Mouse (Mus musculus) NIH3T3 (cell line): ENCODE results near the gene Atad3a.
"Not testable (repeated sequence)": the region's sequence is repeated elsewhere in the genome, so short reads cannot be mapped to it uniquely, and the experiment has no call there.

Source experiments
- DNase-seq: peaks from one replicate; pipeline ENCODE4 v3.0.0-alpha.2; 2012; ENCODE audit warnings: low read depth

Gene Atad3a

DNA sequence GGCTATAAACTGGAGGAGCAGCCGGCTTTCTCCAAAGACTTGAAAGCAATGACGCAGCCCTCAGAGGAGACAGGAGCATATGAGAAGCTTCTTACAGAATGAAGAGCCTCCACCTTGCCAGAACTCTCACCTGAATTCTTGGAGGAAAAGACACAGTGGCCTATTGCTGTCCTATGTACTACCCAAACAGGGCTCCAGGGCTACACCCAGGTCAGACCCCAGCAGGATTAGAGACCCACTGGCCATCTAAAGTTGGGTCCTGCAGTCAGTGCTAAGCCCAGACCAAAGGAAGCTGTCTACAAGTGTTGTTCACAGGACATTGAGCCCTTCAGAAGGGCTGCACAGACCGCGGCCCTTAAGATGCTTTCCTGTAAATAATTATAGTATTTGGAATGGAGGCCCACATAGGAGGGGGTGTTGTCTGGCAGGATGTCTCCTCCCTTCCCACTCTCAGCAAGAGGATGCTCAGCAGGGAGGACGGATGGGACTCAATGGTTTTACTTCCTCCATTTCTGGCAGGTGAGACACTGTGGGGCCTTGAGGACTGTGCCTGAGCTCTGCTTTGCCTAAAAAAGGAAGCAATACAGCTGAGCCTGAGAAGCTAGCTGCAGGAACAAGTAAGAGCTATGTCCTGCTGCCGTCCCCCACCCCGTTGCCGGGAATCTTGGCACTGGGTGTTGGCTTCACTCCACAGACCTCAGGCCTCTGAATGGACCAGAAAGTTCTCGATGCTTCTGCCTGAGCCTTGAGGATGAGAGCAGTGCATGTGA, 14.3 kb upstream of the Atad3a start:
- peak; percentile 70 for DNase-seq

DNA sequence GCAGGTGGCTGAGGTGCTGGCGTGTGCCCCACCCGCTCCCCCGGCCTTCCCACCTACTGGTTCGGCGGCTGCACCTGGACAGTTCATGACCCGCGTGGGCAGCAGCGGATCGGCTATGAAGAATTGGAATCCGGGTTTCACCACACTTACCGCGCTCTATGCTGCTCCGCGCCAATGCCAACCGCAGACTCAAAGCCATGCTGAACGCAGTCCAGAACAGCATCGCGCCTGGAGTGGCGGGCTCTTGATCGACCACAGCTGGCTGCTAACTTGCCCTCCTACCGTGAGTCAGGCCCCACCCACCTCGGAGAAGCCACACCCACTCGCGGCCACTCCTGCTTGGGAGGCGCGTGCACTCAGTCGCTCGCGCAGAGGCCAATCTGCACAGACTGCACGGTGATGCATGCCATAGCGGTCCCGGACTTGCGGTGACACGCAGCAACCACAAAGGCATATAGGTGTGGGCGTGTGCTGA, 13.4 kb upstream of the Atad3a start, which contains the start of gene Vwa1:
Gene Vwa1 (minus strand): TSS at position 419 of the 475 bp plus-strand sequence.
- no peak for DNase-seq

DNA sequence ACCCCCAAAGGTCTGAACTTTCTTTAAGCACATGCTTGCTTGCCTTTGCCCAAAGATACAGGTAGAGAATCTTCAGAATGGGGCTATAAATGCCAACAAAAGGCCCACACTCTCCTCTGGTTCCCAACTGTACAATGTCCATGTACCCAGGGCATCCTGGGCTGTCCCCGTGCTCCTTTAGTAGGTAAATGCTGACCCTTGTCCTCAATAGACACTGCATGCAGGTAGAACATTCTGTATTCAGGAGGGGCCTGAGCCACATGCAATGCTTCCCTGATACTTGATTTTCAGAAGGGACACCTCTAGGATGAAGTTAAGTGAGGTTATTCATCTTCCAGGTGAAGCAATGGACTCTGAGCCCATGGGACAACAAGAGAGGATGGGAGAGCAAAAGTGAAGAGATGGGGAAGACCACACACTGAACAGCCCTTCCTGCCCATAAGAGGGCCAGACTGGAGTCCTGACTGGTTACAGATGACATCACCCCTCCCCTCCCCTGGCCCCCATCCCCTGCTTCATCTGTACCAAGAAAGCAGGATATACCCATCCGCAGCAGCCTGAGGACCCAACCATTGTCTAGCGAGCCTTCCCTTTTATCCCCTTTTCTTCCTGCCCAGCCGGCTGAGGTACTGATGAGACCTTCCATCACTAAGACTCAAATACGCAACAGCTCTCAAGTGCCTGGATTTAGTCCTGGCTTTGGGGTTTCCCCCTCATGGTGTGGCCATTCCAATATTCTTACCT, 12.6 kb upstream of the Atad3a start:
- no peak for DNase-seq

DNA sequence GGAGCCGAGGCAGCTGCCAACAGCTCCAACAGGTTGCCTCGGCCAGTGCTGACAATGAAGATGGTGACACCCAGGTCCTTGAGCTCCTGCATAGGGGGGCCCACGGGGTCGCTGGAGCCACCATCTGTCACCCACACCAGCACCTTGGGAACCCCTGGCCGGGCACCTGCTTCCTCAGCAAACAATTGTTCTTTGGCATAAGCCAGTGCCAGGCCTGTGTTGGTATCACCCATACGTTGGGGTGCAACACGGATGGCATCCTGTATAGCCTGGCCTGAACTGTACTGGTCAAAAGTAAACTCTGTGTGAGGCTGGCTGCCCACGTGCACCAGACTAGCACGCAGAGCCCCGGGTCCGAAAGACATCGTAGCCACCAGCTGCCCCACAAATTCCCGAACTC, 11.9 kb upstream of the Atad3a start:
- no peak for DNase-seq

DNA sequence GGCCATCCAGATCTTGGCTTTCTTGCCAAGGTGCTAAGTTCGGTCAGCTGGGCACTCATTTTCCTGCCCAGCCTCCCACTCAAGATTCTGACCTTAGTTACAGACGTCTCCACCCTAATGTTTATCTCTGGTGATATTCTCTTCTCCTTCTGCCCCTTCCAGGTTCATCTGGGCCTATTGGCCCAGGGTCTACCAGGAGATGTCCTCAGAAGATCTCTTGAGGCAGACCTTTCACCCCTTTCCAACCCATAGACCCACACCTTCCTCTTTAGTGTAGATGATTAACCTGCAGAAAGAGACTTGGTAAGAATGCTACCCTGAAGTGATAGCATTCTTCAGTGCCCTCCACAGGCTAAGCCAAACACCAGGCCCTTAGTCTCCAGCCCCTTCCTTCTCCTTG, 10.8 kb upstream of the Atad3a start:
- DNase-seq: no peak

DNA sequence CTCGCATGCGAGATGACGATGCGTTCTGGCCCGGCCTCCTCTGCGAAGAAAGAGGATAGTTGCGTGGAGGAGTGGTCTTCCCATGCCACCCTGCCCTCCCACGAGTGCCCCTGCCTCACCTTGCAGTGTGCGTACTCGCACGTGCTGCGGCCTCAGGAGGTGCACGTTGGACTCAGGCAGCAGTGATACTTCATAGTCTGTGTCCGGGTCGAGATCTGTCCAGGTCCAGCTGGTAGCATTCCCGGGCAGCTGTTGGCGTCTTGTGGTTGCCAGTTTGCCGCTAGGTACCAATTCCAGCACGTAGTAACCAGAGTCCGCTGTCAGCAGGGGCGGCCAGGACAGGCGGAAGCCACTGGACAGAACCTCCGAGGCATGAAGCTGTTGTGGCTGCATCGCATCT, 9.7 kb upstream of the Atad3a start:
- no peak for DNase-seq

DNA sequence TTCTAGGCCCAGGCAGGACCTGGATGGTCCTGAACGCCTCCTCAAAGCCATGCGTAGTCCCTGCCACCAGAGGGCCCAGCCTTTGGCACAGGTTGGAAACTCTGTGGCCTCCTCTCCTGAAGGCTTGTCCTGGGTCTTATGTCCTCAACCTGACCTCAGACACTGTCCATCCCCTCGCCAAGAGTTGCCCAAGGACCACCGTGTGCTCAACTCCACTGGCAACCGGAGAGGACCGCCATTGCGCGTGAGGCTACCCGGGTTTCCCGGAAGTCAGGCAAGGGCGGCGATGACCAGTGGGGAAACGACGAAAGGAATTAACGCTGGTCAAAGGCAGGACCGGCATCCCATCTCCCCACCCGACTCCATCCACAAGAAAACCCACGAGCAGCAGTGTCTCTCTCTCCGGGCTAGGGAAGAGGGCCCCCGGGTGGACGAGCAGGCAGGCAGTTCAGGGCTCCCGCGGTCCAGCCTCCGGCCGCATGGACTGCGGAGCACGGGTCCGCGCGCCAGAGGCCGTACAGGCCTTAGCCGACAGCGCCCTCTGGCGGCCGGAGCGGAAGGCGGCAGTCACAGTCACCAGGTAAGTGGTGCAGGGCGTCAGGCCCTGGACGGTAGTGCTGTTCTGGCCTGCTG, 9.1 kb upstream of the Atad3a start:
- peak; percentile 94 for DNase-seq

DNA sequence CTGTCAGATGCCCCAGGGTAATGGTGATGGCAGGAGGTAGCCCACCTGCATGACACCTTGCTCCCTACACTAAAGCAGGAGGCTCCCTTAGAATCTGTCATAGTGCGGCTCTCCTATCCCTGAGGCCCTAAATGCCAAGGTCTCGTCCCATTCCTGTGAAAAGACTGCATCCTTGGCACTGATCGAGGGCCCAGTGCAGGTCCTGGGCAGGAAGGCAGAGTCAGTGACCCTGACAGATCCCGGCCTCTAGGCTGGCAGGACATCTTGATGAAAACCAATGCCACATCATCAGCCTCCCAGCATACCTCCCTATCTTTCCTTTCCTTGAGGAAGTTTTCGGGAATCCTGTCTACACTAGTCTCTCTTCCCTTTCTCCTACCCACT, 8.6 kb upstream of the Atad3a start:
- DNase-seq: no peak

DNA sequence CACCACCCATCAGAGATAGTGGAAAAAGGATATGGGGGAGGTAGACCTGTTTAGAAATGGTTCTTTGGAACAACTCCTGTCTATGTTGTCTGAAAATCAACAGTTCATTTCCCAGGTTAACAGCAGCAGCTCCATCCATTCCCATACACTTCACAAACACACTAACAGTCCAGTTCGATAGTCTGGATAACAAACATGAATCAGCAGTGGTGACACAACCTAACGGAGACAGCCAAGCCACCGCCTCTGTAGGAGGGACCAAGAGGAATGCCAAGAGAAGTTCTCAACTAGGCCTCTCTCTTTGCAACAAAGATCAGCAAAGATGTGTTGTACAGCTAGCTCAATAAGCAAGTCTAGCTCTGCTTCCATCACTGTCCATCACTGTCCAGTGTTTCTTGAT, 1.5 kb upstream of the Atad3a start:
- DNase-seq: peak; percentile 31

DNA sequence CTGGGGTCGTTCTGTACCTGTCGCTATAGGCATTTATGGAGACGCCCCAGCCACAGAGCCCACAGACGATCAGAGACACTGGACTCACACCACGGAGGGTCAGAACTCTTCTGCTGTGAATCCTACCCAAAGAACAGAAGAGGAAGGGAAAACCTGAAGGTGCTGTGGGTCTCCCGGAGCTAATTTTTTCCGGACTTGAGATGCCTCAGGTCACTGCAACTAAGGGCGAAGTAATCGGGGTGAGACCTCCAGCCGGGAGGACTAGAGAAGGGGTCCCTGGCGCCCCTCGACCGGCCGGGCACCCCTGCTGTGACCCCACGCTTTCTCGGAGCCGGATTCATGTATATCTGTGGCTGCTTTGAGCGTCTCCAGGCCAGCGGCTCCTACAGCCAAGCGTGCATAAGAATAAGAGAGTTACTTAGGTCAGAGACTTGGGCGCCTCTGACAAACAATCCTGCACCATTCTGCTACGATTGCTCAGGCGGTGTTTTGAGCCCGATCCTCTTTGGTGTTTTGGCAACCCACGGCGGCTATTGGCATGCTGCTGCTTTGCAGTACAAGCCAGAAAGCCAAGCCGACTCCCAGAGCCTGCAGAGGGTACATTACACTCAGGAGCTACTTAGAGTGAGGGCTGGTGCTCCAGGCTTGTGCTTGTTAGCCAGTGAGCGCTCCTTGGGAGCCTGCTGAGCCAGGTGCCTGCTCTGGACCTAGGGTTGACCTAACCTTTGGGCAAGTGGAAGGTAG, 635 bp upstream of the Atad3a start:
- DNase-seq: peak; percentile 61

DNA sequence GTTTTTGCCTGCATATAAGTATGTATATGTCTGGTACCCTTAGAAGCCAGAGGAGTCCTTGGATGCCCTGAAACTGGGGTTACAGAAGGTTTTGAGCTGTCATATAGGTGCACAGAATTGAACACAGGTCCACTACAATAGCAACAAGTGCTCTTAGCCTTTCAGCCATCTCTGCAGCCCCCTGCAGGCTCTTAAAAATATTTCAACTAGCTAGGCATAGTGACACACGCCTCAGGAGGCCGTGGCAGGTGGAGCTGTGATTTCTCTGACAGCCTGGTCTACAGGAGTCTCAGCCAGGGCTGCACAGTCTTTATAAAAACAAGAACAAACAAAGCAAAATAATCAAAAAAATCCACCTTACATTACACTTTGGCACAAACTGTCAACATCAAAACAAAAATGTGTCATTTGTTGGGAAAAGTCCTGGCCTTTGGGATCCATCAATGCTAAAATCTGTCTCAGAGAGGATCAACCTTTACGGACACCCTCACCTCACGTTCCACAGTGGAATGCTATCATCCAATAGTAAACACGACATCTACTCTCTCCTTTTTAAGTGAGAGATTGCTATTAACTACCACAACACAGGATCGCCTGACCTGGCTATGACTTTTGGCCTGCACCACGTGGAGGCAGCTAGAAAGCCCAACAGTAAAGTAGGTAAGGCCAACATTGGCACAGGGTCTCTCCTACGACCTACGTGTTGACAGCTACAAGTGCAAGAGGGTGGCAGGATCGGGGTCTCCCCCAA, 856 bp downstream of the Atad3a start:
- DNase-seq: peak; percentile 62

DNA sequence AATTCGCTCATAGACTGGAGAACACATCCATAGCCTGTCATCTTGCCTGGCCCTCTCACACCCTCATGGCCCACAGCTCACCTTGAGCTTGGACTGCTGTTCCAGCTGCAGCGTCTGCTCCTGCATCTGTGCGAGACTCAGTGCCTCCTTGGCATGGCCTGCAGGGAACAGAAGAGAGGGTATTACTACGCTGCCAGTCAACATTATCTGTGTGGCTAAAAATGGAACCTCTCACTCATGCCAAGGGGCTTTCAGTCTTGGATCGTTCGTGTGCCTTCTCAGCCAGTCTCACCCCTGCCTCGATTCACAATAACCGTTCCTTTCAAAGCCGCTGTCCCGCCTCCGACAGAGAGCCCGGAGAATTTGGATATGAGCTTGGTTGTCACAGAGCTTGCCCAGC, 3.9 kb downstream of the Atad3a start:
- no peak for DNase-seq

DNA sequence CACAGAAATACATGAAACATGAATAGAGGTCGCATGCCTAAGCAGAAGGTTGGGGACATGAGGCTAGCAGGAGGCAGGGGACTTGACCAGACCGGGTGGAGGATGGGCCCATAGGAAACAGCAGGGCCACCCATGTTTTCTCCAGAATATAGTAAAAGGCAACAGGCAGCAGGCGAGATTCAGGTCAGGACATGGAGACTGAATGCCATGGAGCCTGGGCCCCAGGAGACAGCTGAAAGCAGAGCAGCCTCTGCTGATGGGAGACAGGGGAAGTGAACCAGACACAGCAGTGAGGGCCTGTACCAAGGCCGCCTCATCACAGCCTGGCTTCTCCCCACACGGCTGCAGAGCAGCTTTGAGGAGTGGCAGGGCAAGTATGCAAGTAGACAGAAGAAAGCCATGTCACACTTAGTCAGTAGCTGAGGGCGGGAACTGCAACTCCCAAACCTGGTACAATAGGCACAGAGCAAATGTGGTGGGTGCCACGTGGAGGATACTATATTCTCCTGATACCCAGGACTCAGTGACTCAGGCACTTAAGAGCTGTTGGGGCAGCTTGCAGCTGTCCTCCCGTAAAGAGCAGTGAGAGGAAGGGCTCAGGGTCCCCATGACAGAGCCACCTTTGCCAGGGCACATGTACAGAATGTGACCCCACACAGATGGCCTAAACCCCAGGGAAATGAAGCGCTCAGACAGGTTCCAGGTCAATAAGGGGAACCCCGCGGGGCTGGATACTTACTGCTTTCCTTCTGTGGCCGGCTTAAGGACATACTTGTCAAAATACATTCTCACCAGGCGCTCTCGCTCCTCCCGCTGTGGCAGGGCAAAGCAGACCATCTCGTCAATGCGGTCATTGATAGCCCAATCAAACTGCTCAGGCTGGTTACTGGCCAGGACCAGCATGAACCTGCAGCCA, 14.1 kb downstream of the Atad3a start:
- DNase-seq: no peak

DNA sequence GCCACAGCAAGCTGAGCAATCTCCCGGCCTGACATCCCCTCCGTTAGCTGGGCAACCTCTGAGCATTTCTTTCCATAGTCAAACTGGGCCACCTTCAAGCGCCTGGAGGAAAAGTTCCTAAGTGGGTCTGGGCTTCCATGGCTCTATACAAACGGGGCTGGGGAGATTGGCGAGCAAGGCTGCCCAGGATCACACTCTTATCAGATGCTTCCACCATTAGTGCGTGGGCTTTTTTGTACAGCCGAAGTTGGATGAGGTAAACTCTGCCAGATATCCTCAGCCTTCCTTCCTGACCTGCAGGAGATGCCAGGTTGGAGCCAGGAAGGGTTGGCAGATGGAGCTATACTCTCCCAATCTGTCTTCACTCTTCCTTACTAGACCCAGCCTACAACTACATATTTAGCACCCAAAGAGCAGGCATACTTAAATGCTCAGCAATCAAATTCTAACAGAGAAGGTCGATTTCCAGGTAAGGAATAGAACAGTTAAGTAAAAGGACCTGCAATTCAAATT, 14.8 kb downstream of the Atad3a start:
- no peak for DNase-seq

DNA sequence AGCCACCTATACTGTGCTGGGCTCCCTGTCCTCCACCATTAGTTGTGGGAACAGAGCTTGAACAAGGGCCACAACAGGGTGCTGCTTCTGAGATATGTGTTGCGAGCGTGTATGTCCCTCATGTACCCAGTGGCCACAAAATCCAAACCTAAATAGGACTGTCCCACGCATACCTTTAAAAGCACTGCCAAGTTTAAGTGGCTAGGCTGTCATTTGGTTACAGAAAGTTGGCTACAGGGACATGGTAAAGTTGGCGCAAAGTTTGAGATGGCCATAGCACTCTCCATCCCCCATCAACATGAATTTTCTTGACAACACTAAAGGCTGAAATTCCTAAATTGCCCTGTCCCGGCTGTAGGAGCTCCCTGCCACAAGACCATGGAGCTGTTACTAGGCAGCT, 15.8 kb downstream of the Atad3a start:
- no peak for DNase-seq

DNA sequence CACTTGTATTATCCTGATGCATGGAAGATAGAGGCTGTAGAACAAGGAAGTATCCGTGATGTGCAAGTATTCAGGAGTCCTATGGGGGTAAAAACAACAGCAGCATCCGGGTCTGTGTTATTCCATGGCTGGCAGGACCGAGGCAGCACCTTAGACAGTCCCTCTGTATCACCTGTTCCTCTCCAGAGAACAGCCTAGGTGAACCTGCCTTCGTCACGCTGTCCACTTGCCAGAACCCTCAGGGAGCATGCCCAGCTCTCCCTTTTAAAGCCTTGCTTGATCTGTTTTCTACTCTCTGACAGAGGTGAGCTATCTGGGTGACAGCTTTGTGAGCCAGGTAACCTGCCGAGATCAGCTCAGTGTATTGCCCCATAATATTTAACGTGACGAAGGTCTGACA, 16.4 kb downstream of the Atad3a start:
- no peak for DNase-seq

DNA sequence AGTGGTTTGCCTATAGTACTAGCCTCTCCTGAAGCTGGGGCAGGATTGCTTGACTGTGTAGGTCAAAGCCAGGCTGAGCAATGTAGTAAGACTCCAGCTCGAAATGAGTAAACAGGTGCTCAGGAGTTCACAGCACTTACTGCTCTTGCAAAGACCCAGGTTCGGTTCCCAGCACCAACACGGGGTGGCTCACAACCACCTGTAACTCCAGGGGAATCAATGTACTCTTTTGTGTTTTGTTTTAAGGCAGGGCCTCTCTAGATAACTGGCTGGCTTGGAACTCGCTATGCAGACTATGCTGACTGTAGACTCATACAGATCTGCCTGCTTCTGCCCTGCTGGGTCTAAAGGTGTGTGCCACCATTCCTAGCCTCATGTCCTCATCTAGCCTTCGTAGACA, 18.2 kb downstream of the Atad3a start:
- DNase-seq: no peak

DNA sequence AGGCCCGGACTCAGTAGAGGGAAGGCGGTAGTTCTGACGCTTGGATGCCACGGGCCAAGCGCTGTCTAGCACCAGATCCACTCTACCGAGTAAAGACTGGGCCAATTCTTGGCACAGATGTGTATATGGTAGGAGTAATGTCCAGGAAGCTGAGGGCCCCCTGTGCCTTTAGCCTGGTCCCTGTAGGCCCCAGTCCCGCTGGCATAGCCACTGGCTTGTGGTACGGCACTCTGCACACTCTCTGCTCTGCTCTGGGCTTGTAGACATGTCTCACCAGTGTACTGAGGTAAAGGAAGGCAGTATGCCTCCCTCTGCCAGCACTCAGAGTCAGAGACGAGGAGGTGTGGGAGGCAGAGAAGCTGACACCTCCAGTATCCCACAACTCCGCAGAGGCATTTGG, 20.2 kb downstream of the Atad3a start:
- not testable (repeated sequence) for DNase-seq

DNA sequence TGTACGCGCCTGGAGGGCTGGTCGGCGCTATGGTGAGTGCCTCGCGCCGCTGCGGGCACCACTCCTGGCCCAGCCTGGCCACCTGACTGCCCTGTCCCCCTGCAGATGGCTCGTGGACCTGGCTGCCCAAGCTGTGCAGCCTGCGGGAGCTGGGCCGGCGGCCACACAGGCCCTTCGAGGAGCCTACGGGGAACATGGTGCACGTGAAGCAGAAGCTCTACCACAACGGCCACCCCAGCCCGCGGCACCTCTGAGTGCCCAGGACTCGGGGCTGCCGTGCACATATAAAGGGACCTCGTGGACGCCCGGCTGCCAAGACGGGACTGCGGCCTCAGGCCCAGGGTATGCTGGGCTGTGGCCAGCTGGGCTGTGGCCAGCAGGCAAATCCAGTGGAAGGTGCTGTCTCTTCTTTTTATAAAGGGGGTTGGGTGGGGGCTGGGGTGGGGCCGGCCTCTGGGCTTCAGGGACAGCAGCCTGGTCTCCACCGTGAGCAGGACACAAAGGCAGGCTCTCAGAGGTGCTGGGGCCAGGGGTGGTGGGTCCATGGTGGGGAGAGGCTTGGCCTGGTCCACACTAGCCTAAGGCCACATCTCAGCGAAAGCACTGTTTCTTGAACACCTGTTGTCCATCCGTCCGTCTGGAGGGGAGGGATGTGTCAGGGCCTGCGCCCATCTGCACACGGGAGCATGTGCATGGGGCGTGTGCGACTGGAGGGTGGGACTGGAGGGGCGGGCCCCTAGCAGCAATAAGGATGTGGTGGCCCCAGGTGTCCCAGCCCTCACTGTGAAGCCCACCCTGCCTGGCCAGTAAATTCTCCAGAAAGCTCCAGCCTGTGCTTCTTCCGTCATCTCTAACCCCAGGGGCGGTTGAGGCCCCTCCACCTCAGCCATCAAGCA, 20.9 kb downstream of the Atad3a start:
- no peak for DNase-seq
